Mouse (Mus musculus) liver, adult 2 months (tissue): ENCODE measurements around the gene Six1.

Experiments
- CTCF ChIP-seq: fragments of 200-500 bp; IDR thresholded peaks from 2 replicates; pipeline ENCODE4 v1.5.1; 2011; ENCODE audit warnings: low read depth, low read length, control low read depth
- POLR2A ChIP-seq: fragments of 200-500 bp; IDR thresholded peaks from 2 replicates; pipeline ENCODE4 v1.6.1; 2011; ENCODE audit warnings: low read length, control low read depth; ENCODE audit not compliant: insufficient read depth; ENCODE audit errors: extremely low read depth

DNA sequence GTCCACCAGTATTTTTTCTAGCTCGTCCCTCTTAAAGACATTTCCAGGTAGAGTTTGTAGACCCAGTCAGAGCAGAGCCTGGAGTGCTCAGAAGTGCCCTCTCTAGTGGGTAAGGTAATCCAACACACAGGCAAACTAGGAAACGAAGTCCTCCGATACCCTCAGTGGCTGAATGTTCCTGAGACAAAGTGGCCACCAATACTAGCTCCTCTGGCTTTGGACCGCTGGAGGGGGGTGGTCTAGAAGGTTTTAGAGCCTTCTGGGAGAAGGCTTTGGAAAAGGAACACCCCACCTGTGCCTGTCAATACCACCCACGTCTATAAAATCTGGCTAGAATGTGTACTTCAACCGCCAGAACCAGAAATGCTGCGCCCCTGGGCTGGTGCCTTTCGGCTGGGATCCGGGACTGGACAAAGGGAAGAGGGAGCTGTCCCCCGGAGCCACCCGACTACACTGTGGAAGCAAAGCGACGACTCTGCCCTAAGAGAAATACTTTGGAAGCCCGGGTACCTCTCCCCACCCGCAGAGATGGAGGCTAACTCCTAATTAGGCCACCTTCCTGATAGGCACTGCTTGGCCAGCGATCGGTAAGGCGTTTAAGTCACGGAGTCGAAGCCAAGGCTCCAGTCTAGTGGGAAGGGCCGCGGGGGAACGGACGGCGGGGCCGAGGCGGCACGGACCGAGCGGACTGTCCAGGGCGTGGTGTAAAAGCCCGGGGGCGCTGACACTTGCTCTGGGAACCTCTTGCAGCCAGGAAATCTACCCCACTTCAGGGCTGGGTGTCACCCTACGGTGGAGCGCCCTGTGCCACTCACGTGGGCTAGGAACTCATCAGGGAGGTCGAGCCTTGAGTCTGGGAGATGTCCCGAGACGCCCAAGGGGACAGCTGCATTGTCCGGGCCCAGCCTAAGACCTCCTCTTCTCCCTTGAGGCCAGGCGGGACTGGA lies 14.4 kb downstream of the Six1 start:
- TF ChIP-seq CTCF, result no peak
- TF ChIP-seq POLR2A, result no peak
